Mouse (Mus musculus): ENCODE measurements around the gene Robo2.

GRCm38 (mm10) chr16:74065958-74066357 is 345.7 kb downstream of the Robo2 start:
- TF ChIP-seq POLR2AphosphoS2 (IDR thresholded peaks at IDR 0.05; ENCODE audit: low read length) (no peak), EP300 (IDR thresholded peaks at IDR 0.05; ENCODE audit: low read depth in 1 of 2, low read length in 2 of 2) (no peak), KAT2A (conservative IDR thresholded peaks at IDR 0.05; ENCODE audit: low read depth, low read length) (no peak), POLR2A (IDR thresholded peaks at IDR 0.05; ENCODE audit: control insufficient read depth in 1 of 2, insufficient read depth in 1 of 2, low read depth in 1 of 2, low read length in 2 of 2, poor library complexity in 1 of 2) (no peak), TBP (IDR thresholded peaks at IDR 0.05; ENCODE audit: low read depth, low read length) (no peak)

All from MEL (cell line).